Mouse (Mus musculus) ES-Bruce4 (cell line): Measurements from ENCODE around the gene H2-M5.

Source experiments
- CTCF ChIP-seq: IDR thresholded peaks from one replicate; pipeline ENCODE4 v1.8.1; 2011; ENCODE audit warnings: low read depth, low read length
- POLR2A ChIP-seq: IDR thresholded peaks from one replicate; pipeline ENCODE4 v1.8.1; 2011; ENCODE audit warnings: low read length; ENCODE audit not compliant: insufficient read depth

GRCm38 (mm10) chr17:37003366-37003765 is 14.0 kb upstream of the H2-M5 start:
- TF ChIP-seq POLR2A = no peak
- no peak for TF ChIP-seq CTCF
